Mouse (Mus musculus) liver, embryonic 16.5 days (tissue): Measurements from ENCODE around the gene Cldnd2. TPM values are rescaled to one million over a fixed set of nuclear protein-coding genes. Genes with fewer than 3 reads are reported as not detected.
A peak's percentile ranks its signal among the peaks of the same experiment; 100 is the strongest.

Experiments
- ATAC-seq: fragments of 200-750 bp; cut with Nextera tagmentation; 2 replicates; pipeline ENCODE4 v1.8.0; 2017; ENCODE audit warnings: low read depth, mild to moderate bottlenecking, moderate number of reproducible peaks, moderate library complexity
- H3K27ac ChIP-seq: fragments of 300-500 bp; sonication (generic); 2 replicates; pipeline ENCODE4 v1.5.1; 2014; ENCODE audit warnings: mild to moderate bottlenecking, low read length
- H3K27me3 ChIP-seq: fragments of 300-500 bp; sonication (generic); 2 replicates; pipeline ENCODE4 v1.6.1; 2014; ENCODE audit warnings: low read depth, low read length, mixed read lengths; ENCODE audit not compliant: control insufficient read depth, insufficient read depth
- H3K36me3 ChIP-seq: fragments of 300-500 bp; sonication (generic); 2 replicates; pipeline ENCODE4 v1.6.1; 2014; ENCODE audit warnings: mild to moderate bottlenecking; ENCODE audit not compliant: control insufficient read depth, insufficient read depth
- H3K4me1 ChIP-seq: fragments of 300-500 bp; sonication (generic); 2 replicates; pipeline ENCODE4 v1.6.1; 2014; ENCODE audit warnings: low read depth, low read length, mixed read lengths; ENCODE audit not compliant: control insufficient read depth
- H3K4me2 ChIP-seq: fragments of 300-500 bp; sonication (generic); 2 replicates; pipeline ENCODE4 v1.6.1; 2014; ENCODE audit warnings: low read depth, low read length, mixed read lengths
- H3K4me3 ChIP-seq: fragments of 300-500 bp; sonication (generic); 2 replicates; pipeline ENCODE4 v1.5.1; 2014; ENCODE audit warnings: low read depth, mild to moderate bottlenecking, low read length
- H3K9ac ChIP-seq: fragments of 300-500 bp; sonication (generic); 2 replicates; pipeline ENCODE4 v1.6.1; 2014; ENCODE audit warnings: low read depth, low read length
- H3K9me3 ChIP-seq: fragments of 300-500 bp; sonication (generic); replicated peaks from 2 replicates; pipeline ENCODE4 v1.6.1; 2016; ENCODE audit warnings: low read length; ENCODE audit not compliant: control insufficient read depth
- WGBS: fragments of 180-500 bp; shearing (Covaris S2); extraction: QIAGEN DNeasy Blood & Tissue Kit; methylation state at CpG from one replicate; pipeline ENCODE4 v1.1.7; 2014; ENCODE audit not compliant: insufficient replicate concordance; 5-methylcytosine and 5-hydroxymethylcytosine counted together
- polyA plus RNA-seq: library from polyadenylated mRNA; unstranded; fragments of >200 nt; fragmentation: Nextera tagmentation; extraction: Ambion mirVana; gene quantifications from 2 replicates; pipeline ENCODE4 v1.2.1, GENCODE M21; 2015

Gene Cldnd2
- polyA plus RNA-seq, 1 experiment from 2014 or later, result not detected

- Histone ChIP-seq H3K9ac (no peak overlapping the region), H3K4me3 (no peak overlapping the region), H3K4me2 (no peak overlapping the region), H3K27me3 (no peaks in the 10 kb centered on the region), H3K36me3 (no peaks in the 10 kb centered on the region), H3K27ac (no peak overlapping the region), H3K4me1 (peaks cover 3% of the 10 kb centered on the region; the same call in 1 of the 2 replicates), H3K9me3 (no peaks in the 10 kb centered on the region)
- 8% methylated on average over 11 of the region's 11 CpGs for WGBS
- peak; percentile 88 for ATAC-seq
Observed at GRCm38 (mm10) chr7:43422995-43423617, 17.5 kb upstream of the Cldnd2 start.

- Histone ChIP-seq H3K4me2 (no peak overlapping the region), H3K36me3 (no peaks in the 10 kb centered on the region), H3K9ac (no peak overlapping the region), H3K27me3 (no peaks in the 10 kb centered on the region), H3K4me3 (no peak overlapping the region), H3K9me3 (no peaks in the 10 kb centered on the region), H3K4me1 (peaks cover 3% of the 10 kb centered on the region; the same call in 1 of the 2 replicates), H3K27ac (no peak overlapping the region)
- WGBS, result 43% methylated on average over 3 of the region's 3 CpGs
- no peak for ATAC-seq
Observed at GRCm38 (mm10) chr7:43423991-43424625, 16.5 kb upstream of the Cldnd2 start.

- no peak within 1 kb of the TSS for H3K4me2 ChIP-seq
- no peaks in the 10 kb centered on the region for H3K27me3 ChIP-seq
- H3K27ac ChIP-seq, result no peak within 1 kb of the TSS
- H3K9ac ChIP-seq, result no peak within 1 kb of the TSS
- H3K4me3 ChIP-seq, result no peak within 1 kb of the TSS
- no peaks in the 10 kb centered on the region for H3K9me3 ChIP-seq
- 55% methylated on average over 8 of the region's 8 CpGs for WGBS
- ATAC-seq, result no peak
- H3K36me3 ChIP-seq, result no peaks in the 10 kb centered on the region
- H3K4me1 ChIP-seq, result peaks cover 3% of the 10 kb centered on the region; the same call in 1 of the 2 replicates
Observed at GRCm38 (mm10) chr7:43427406-43427805, 13.2 kb upstream of the Cldnd2 start, which contains the start of gene Lim2. Gene Lim2 (plus strand): TSS chr7:43427670.

- Histone ChIP-seq H3K9ac (no peak overlapping the region), H3K9me3 (no peaks in the 10 kb centered on the region), H3K27ac (no peak overlapping the region), H3K27me3 (no peaks in the 10 kb centered on the region), H3K4me2 (no peak overlapping the region), H3K4me3 (no peak overlapping the region), H3K4me1 (no peaks in the 10 kb centered on the region), H3K36me3 (no peaks in the 10 kb centered on the region)
- WGBS, result 29% methylated on average over 4 of the region's 4 CpGs
- no peak for ATAC-seq
Observed at GRCm38 (mm10) chr7:43429500-43429899, 11.1 kb upstream of the Cldnd2 start.

- no peak overlapping the region for H3K4me3 ChIP-seq
- no peak overlapping the region for H3K27ac ChIP-seq
- no peak for ATAC-seq
- H3K9ac ChIP-seq, result no peak overlapping the region
- H3K9me3 ChIP-seq, result no peaks in the 10 kb centered on the region
- no peaks in the 10 kb centered on the region for H3K4me1 ChIP-seq
- H3K36me3 ChIP-seq, result no peaks in the 10 kb centered on the region
- WGBS, result 51% methylated on average over 4 of the region's 4 CpGs
- H3K27me3 ChIP-seq, result no peaks in the 10 kb centered on the region
- no peak overlapping the region for H3K4me2 ChIP-seq
Observed at GRCm38 (mm10) chr7:43432891-43433290, 7.7 kb upstream of the Cldnd2 start.

GRCm38 (mm10) chr7:43434676-43435075, 5.9 kb upstream of the Cldnd2 start:
- no peak for ATAC-seq
- H3K4me3 ChIP-seq, result no peak overlapping the region
- no peak overlapping the region for H3K27ac ChIP-seq
- H3K9me3 ChIP-seq, result no peaks in the 10 kb centered on the region
- no peaks in the 10 kb centered on the region for H3K36me3 ChIP-seq
- H3K4me2 ChIP-seq, result no peak overlapping the region
- H3K27me3 ChIP-seq, result no peaks in the 10 kb centered on the region
- WGBS, result 66% methylated on average over 5 of the region's 5 CpGs
- H3K4me1 ChIP-seq, result no peaks in the 10 kb centered on the region
- no peak overlapping the region for H3K9ac ChIP-seq

GRCm38 (mm10) chr7:43436341-43437255, 4.0 kb upstream of the Cldnd2 start, which contains the start of gene Nkg7:
Gene Nkg7 (plus strand): TSS chr7:43437073.
- no peak within 1 kb of the TSS for H3K9ac ChIP-seq
- H3K36me3 ChIP-seq, result no peaks in the 10 kb centered on the region
- no peaks in the 10 kb centered on the region for H3K9me3 ChIP-seq
- no peak within 1 kb of the TSS for H3K4me3 ChIP-seq
- peaks cover 3% of the 10 kb centered on the region for H3K4me1 ChIP-seq
- no peak for ATAC-seq
- H3K27me3 ChIP-seq, result no peaks in the 10 kb centered on the region
- no peak within 1 kb of the TSS for H3K4me2 ChIP-seq
- WGBS, result 39% methylated on average over 10 of the region's 10 CpGs
- H3K27ac ChIP-seq, result no peak within 1 kb of the TSS

GRCm38 (mm10) chr7:43438611-43439010, 2.0 kb upstream of the Cldnd2 start:
- no peaks in the 10 kb centered on the region for H3K36me3 ChIP-seq
- H3K4me3 ChIP-seq, result no peak overlapping the region
- H3K9me3 ChIP-seq, result no peaks in the 10 kb centered on the region
- H3K9ac ChIP-seq, result no peak overlapping the region
- no peak overlapping the region for H3K4me2 ChIP-seq
- H3K4me1 ChIP-seq, result peaks cover 11% of the 10 kb centered on the region
- no peak overlapping the region for H3K27ac ChIP-seq
- ATAC-seq, result no peak
- no peaks in the 10 kb centered on the region for H3K27me3 ChIP-seq
- WGBS, result 31% methylated on average over 4 of the region's 4 CpGs
